Comparison of ENCODE assay signal across 8 mouse cellular contexts in genomic region chr4:57308214-57309000, GRCm38 (mm10). TPM values are rescaled to one million over a fixed set of nuclear protein-coding genes. Genes with fewer than 3 reads are reported as not detected.
A peak's percentile ranks its signal among the peaks of the same experiment; 100 is the strongest.
DNase-seq lines count a peak whose midpoint lies in the region; ATAC-seq lines count a peak whose summit lies in the region.

No protein-coding gene starts in this region.

- ATAC-seq in limb, embryonic 11.5 days (ENCODE audit: insufficient number of reproducible peaks, low FRiP score, low TSS enrichment, low read depth) = no peak
- no peak for ATAC-seq in midbrain, embryonic 13.5 days
- ATAC-seq in monocyte, adult 5-6 weeks (replicated peaks; ENCODE audit: insufficient number of reproducible peaks, low FRiP score, low TSS enrichment, poor library complexity, severe bottlenecking) = no peak

- no peak overlapping the region for H3K9ac ChIP-seq in limb, embryonic 11.5 days (ENCODE audit: low read length)
- no peak overlapping the region for H3K9ac ChIP-seq in midbrain, embryonic 13.5 days (replicated peaks)

- H3K4me3 ChIP-seq in limb, embryonic 11.5 days (ENCODE audit: low read depth, low read length) = no peak overlapping the region
- H3K4me3 ChIP-seq in midbrain, embryonic 13.5 days (replicated peaks) = no peak overlapping the region

- H3K36me3 ChIP-seq in limb, embryonic 11.5 days (ENCODE audit: control insufficient read depth, insufficient read depth, low read length) = no peaks in the 10 kb centered on the region
- no peaks in the 10 kb centered on the region for H3K36me3 ChIP-seq in midbrain, embryonic 13.5 days

- 0 out of 2 replicates have a peak, but pooled peaks cover under 1% of the 10 kb centered on the region for H3K27me3 ChIP-seq in limb, embryonic 11.5 days (ENCODE audit: control insufficient read depth, insufficient read depth, low read length)
- H3K27me3 ChIP-seq in midbrain, embryonic 13.5 days = 0 out of 2 replicates have a peak, but pooled peaks cover 3% of the 10 kb centered on the region

- no peaks in the 10 kb centered on the region for H3K9me3 ChIP-seq in limb, embryonic 11.5 days (ENCODE audit: control insufficient read depth, low read length)
- no peaks in the 10 kb centered on the region for H3K9me3 ChIP-seq in midbrain, embryonic 13.5 days

- intact Hi-C loops in heart, postnatal 36 days (cut with DNase I) = no loop called here

- DNase-seq in adrenal gland, adult 2 months = peak; percentile 91
- DNase-seq in embryo, embryonic 9.5 days (ENCODE audit: extremely low spot score) = peak; percentile 31
- peak; percentile 37 to 58 for DNase-seq in heart, postnatal 36 days
- no peak for DNase-seq in limb, embryonic 11.5 days (ENCODE audit: low spot score)
- DNase-seq in right cerebral cortex, adult 18-20 months = no peak
- DNase-seq in ovary, postnatal 36 days (ENCODE audit: low spot score) = no peak

- H3K27ac ChIP-seq in limb, embryonic 11.5 days (replicated peaks; ENCODE audit: low read depth, low read length) = no peak overlapping the region
- H3K27ac ChIP-seq in midbrain, embryonic 13.5 days = no peak overlapping the region

- H3K4me2 ChIP-seq in limb, embryonic 11.5 days (ENCODE audit: low read depth, severe bottlenecking) = peak overlapping the region; percentile 12; the same call in 1 of the 2 replicates
- H3K4me2 ChIP-seq in midbrain, embryonic 13.5 days (replicated peaks) = 0 out of 2 replicates have a peak overlapping the region, but pooled peaks have one; percentile 6

- WGBS in limb, embryonic 11.5 days = 43% methylated on average over 26 of the region's 26 CpGs
- WGBS in midbrain, embryonic 13.5 days = 49% methylated on average over 26 of the region's 26 CpGs

- H3K4me1 ChIP-seq in limb, embryonic 11.5 days (ENCODE audit: control insufficient read depth, insufficient read depth, low read length) = 0 out of 2 replicates have a peak, but pooled peaks cover 2% of the 10 kb centered on the region
- 0 out of 2 replicates have a peak, but pooled peaks cover 3% of the 10 kb centered on the region for H3K4me1 ChIP-seq in midbrain, embryonic 13.5 days (replicated peaks)

RNA-seq across cellular contexts. Expression of gene Ptpn3, which starts 6.8 kb away (rescaled TPM):
- 10 to 100 TPM; 24.2 to 36.4 TPM for total RNA-seq in adrenal gland, adult 2 months (2021)
- polyA plus RNA-seq in adrenal gland, adult 2 months (2012; rRNA removed) = 5.3 and 9.0 TPM in 2 replicates
- 10 to 100 TPM; 38.6 to 47.2 TPM for total RNA-seq in heart, postnatal 36 days (2021)
- polyA plus RNA-seq in limb, embryonic 11.5 days (2014; fragmentation: Nextera tagmentation; extraction: Ambion mirVana) = 0.73 and 1.2 TPM in 2 replicates
- 1.5 and 1.6 TPM in 2 replicates for polyA plus RNA-seq in midbrain, embryonic 13.5 days (2015; fragmentation: Nextera tagmentation; extraction: Ambion mirVana)
- total RNA-seq in monocyte, adult 5-6 weeks (2017) = 0.19 to 11.0 TPM (median 2.2 TPM) in 3 replicates

Comparison
In these comparisons a context has a peak if more than half of its experiments do, and no peak if none do; other contexts are left out.
1. DNase-seq: peak in adrenal gland, adult 2 months (single experiment), embryo, embryonic 9.5 days (single experiment) and heart, postnatal 36 days (2 of 2); none in limb, embryonic 11.5 days (single experiment), right cerebral cortex, adult 18-20 months (single experiment) and ovary, postnatal 36 days (single experiment).